Mouse (Mus musculus): ENCODE results near the gene Klhl12.
"Not testable (repeated sequence)": the region's sequence is repeated elsewhere in the genome, so short reads cannot be mapped to it uniquely, and the experiment has no call there.

Klhl12 gene

GRCm38 (mm10) chr1:134515891-134516290 is 60.6 kb downstream of the Klhl12 start:
- peak; percentile 5 for DNase-seq (ENCODE audit: inconsistent ontology term)

- peak; percentile 15 for DNase-seq (ENCODE audit: inconsistent ontology term)
These were observed 61.3 kb downstream of the Klhl12 start for GRCm38 (mm10) chr1:134516491-134517198.

- not testable (repeated sequence) for DNase-seq (ENCODE audit: inconsistent ontology term)
These were observed 62.5 kb downstream of the Klhl12 start for GRCm38 (mm10) chr1:134517841-134518240.

- DNase-seq (ENCODE audit: inconsistent ontology term): peak; percentile 74
These were observed 63.3 kb downstream of the Klhl12 start for GRCm38 (mm10) chr1:134518677-134519076.

GRCm38 (mm10) chr1:134519201-134519600 is 63.9 kb downstream of the Klhl12 start:
- DNase-seq (ENCODE audit: inconsistent ontology term): not testable (repeated sequence)

- DNase-seq (ENCODE audit: inconsistent ontology term): no peak
These were observed 64.8 kb downstream of the Klhl12 start for GRCm38 (mm10) chr1:134520001-134520721.

- no peak for DNase-seq (ENCODE audit: inconsistent ontology term)
These were observed 65.8 kb downstream of the Klhl12 start for GRCm38 (mm10) chr1:134521163-134521562.

GRCm38 (mm10) chr1:134522325-134522724 is 67.0 kb downstream of the Klhl12 start:
- no peak for DNase-seq (ENCODE audit: inconsistent ontology term)

GRCm38 (mm10) chr1:134524424-134524823 is 69.1 kb downstream of the Klhl12 start:
- no peak for DNase-seq (ENCODE audit: inconsistent ontology term)

GRCm38 (mm10) chr1:134525015-134525414 is 69.7 kb downstream of the Klhl12 start:
- no peak for DNase-seq (ENCODE audit: inconsistent ontology term)

GRCm38 (mm10) chr1:134526752-134527151 is 71.4 kb downstream of the Klhl12 start:
- DNase-seq (ENCODE audit: inconsistent ontology term): no peak

GRCm38 (mm10) chr1:134530618-134531017 is 75.3 kb downstream of the Klhl12 start:
- no peak for DNase-seq (ENCODE audit: inconsistent ontology term)

- DNase-seq (ENCODE audit: inconsistent ontology term): not testable (repeated sequence)
These were observed 78.4 kb downstream of the Klhl12 start for GRCm38 (mm10) chr1:134533710-134534109.

GRCm38 (mm10) chr1:134535054-134535453 is 79.7 kb downstream of the Klhl12 start:
- DNase-seq (ENCODE audit: inconsistent ontology term): no peak

- DNase-seq (ENCODE audit: inconsistent ontology term): no peak
These were observed 80.2 kb downstream of the Klhl12 start for GRCm38 (mm10) chr1:134535513-134535912.

GRCm38 (mm10) chr1:134540610-134541009 is 85.3 kb downstream of the Klhl12 start:
- no peak for DNase-seq (ENCODE audit: inconsistent ontology term)
